8 mouse cellular contexts compared by ENCODE assay signal in the genomic region with DNA sequence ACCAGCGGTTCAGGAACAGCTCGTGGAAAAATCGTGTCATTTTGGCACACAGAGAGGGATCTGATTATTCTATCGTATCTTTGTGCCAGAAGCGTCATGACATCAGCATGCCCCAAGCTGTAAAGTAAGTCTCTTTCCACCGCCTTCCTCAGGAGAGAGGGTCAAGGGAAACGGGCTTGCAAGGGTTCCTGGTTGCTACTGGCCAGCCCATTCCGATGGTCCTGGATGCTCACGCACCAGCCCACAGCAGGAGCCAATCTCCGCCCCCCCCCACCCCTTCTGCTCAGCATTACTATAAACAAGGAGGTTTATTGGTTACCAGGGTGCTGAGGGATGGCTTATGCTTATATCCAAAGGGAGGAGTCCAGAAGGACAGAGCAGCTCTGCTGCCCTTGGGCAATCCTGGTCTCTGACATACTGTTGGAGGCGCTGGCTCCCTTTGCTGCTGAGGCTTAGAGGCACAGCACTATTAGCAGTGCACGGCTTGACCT. TPM values are rescaled to one million over a fixed set of nuclear protein-coding genes. Genes with fewer than 3 reads are reported as not detected.
DNase-seq lines count a peak whose midpoint lies in the region; ATAC-seq and TF ChIP-seq lines count a peak whose summit lies in the region.

No protein-coding gene starts in this region.

- H3K4me3 ChIP-seq in heart, postnatal 0 days (ENCODE audit: low read depth, low read length), result peak overlapping the region; percentile 40
- no peak overlapping the region for H3K4me3 ChIP-seq in thymus, adult 2 months (ENCODE audit: control insufficient read depth, insufficient read depth, low read length)

- peak; percentile 50 for DNase-seq in ovary, postnatal 36 days (ENCODE audit: low spot score)
- no peak for DNase-seq in ovary, postnatal 14 days (ENCODE audit: low spot score)
- peak; percentile 79 for DNase-seq in embryo, embryonic 9.5 days (ENCODE audit: extremely low spot score)
- DNase-seq in heart, postnatal 0 days (ENCODE audit: low spot score), result peak; percentile 90
- peak; percentile 49 to 71 for DNase-seq in kidney, postnatal 4 days
- DNase-seq in mesoderm, embryonic 11.5 days (ENCODE audit: low read depth, low spot score), result peak; percentile 77
- DNase-seq in thymus, adult 2 months, result no peak

- peak overlapping the region; percentile 46 for H3K27ac ChIP-seq in heart, postnatal 0 days (ENCODE audit: low read depth)
- no peak overlapping the region for H3K27ac ChIP-seq in thymus, adult 2 months (ENCODE audit: control insufficient read depth, insufficient read depth, low read length)

- no peak for TF ChIP-seq POLR2A in thymus, adult 2 months (IDR thresholded peaks at IDR 0.05; ENCODE audit: control insufficient read depth, extremely low read depth, insufficient read depth, low read length, poor library complexity)

- H3K9ac ChIP-seq in heart, postnatal 0 days (replicated peaks; ENCODE audit: low read depth, low read length), result peak overlapping the region; percentile 13; the same call in 1 of the 2 replicates

- no peak for TF ChIP-seq EP300 in heart, postnatal 0 days (IDR thresholded peaks at IDR 0.05; ENCODE audit: low read depth)

- WGBS in heart, postnatal 0 days, result 4% methylated on average over 12 of the region's 12 CpGs
- 65% methylated on average over 12 of the region's 12 CpGs for WGBS in thymus, adult 2 months

- H3K27me3 ChIP-seq in heart, postnatal 0 days (ENCODE audit: control insufficient read depth, insufficient read depth, low read length), result no peaks in the 10 kb centered on the region
- H3K27me3 ChIP-seq in thymus, adult 2 months (ENCODE audit: control insufficient read depth, insufficient read depth, low read length), result no peaks in the 10 kb centered on the region

- peak; percentile 54 for ATAC-seq in heart, postnatal 0 days (ENCODE audit: insufficient read depth, low read depth)
- ATAC-seq in megakaryocyte progenitor cell, adult 5-6 weeks (replicated peaks; ENCODE audit: poor library complexity), result no peak

- no peaks in the 10 kb centered on the region for H3K36me3 ChIP-seq in heart, postnatal 0 days (replicated peaks; ENCODE audit: control insufficient read depth, insufficient read depth, low read length)
- H3K36me3 ChIP-seq in thymus, adult 2 months (ENCODE audit: control insufficient read depth, insufficient read depth, low read length), result no peaks in the 10 kb centered on the region

- H3K4me1 ChIP-seq in heart, postnatal 0 days (ENCODE audit: control insufficient read depth, insufficient read depth), result peaks cover 28% of the 10 kb centered on the region
- peaks cover 19% of the 10 kb centered on the region for H3K4me1 ChIP-seq in thymus, adult 2 months (replicated peaks; ENCODE audit: control insufficient read depth, insufficient read depth, low read length)

- H3K9me3 ChIP-seq in heart, postnatal 0 days (replicated peaks; ENCODE audit: control insufficient read depth, low read length), result no peaks in the 10 kb centered on the region

- peak overlapping the region; percentile 60 for H3K4me2 ChIP-seq in heart, postnatal 0 days (ENCODE audit: low read depth, low read length)

- peak; percentile 40 for TF ChIP-seq CTCF in heart, postnatal 0 days (IDR thresholded peaks at IDR 0.05; ENCODE audit: low read depth)
- TF ChIP-seq CTCF in thymus, adult 2 months (IDR thresholded peaks at IDR 0.05; ENCODE audit: borderline replicate concordance, control insufficient read depth, extremely low read depth, insufficient read depth, low read length, poor library complexity), result no peak

RNA-seq across cellular contexts. Expression of a gene that starts 3.8 kb away (rescaled TPM):
- total RNA-seq in heart, postnatal 0 days (2014; rRNA removed; ENCODE audit: low replicate concordance), result 24.2 and 30.0 TPM in 2 replicates
- 21.0 and 23.3 TPM in 2 replicates for polyA plus RNA-seq in heart, postnatal 0 days (2015; fragmentation: Nextera tagmentation; extraction: Ambion mirVana)
- polyA plus RNA-seq in thymus, adult 2 months (2012; rRNA removed), result 9.7 and 13.1 TPM in 2 replicates
- 1.8 and 2.0 TPM in 2 replicates for total RNA-seq in megakaryocyte progenitor cell, adult 5-6 weeks (2015)
- total RNA-seq in megakaryocyte progenitor cell, adult 5-6 weeks (2017), result 1.7 and 2.3 TPM in 2 replicates

Comparison
In these comparisons a context has a peak if more than half of its experiments do, and no peak if none do; other contexts are left out.
1. DNase-seq: peak in ovary, postnatal 36 days (single experiment), embryo, embryonic 9.5 days (single experiment), heart, postnatal 0 days (single experiment), kidney, postnatal 4 days (2 of 2) and mesoderm, embryonic 11.5 days (single experiment); none in ovary, postnatal 14 days (single experiment) and thymus, adult 2 months (single experiment).